Mouse (Mus musculus) activated CD4-positive, CD25-positive, alpha-beta regulatory T cell, adult 9 weeks (primary cell): ENCODE data around the gene Fbxw27. TPM values are rescaled to one million over a fixed set of nuclear protein-coding genes. Genes with fewer than 3 reads are reported as not detected.

Experiments used
- polyA plus RNA-seq: library from polyadenylated mRNA; unstranded; fragments of 100-300 nt; shearing (Covaris generic); gene quantifications from one replicate; pipeline ENCODE4 v1.2.1, GENCODE M21; 2017

Gene Fbxw27
- polyA plus RNA-seq, result not detected

DNA sequence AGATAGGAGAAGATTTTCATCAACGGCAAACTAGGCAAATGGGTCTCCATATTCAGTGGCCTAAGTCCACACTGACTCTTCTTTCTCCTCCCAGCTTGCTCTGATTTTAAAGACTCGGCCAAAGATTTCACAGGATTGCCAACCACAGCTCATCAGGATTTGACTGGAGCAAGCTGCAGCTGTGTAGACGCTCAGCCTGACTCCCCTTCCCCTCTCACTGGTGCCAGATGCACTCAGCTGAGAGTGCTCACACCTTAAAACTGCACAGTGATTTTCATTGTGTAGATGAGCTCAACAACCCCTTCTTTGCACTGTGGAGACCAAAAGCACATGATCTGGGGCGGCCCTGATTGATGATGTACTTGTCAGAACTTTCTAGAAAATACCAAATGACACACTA is at the start of gene Fbxw27:
Gene Fbxw27 (minus strand): TSS at position 101 of the 400 bp plus-strand sequence.

DNA sequence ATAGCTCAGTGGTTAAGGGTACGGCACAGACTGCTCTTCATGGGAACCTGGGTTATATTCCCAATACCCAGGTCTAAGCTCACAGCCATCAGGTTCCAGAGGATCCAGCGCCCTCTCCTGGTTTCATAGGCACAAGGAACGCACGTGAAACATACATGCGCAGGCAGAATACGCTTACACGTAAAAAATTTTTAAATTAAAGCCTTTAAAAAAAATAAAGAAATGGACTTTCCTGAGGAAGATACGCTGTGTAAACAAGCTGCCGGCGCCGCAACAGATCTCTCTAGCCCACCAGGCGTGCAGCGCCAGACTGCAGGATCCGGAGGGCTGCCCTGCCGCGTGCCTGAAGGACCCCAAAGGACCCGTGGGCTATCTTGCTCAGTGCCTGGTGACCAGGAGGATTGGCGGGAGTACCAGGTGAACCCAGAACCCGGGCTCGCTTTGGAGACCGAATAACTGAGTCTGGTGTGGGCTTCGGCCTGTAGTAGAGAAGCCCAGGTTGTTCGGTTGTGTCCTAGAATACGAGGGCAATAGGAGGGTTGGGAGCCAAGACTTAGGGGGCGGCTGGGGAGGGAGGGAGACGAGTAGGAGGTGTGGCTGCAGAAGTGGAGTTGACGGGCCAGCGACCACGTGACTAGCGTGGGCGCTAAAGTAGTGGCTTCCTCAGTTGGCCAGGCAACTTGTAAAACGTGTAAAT is 42.1 kb upstream of the Fbxw27 start, which contains the start of gene Nme6:
Gene Nme6 (plus strand): TSS at position 359 of the 697 bp plus-strand sequence.

DNA sequence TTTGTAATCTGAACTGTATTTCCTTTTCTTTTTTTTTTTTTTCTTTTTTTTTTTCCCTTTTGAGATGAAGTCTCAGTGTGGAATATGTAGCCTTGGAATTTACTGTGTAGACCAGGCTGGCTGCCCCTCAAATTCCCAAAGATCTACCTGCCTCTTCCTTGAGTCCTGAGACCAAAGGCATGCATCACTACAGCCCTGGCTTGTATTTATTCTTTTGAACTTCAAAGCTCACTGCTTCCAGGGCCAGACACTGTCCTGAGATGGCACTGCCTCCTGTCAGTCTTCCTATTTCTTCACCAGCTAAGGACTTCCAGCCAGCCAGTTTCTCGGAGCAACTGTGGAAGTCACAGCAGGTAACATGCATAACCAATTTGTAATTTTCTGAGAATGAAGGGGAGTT is 21.5 kb upstream of the Fbxw27 start, which contains the start of gene Spink8:
Gene Spink8 (plus strand): TSS at position 301 of the 400 bp plus-strand sequence.

DNA sequence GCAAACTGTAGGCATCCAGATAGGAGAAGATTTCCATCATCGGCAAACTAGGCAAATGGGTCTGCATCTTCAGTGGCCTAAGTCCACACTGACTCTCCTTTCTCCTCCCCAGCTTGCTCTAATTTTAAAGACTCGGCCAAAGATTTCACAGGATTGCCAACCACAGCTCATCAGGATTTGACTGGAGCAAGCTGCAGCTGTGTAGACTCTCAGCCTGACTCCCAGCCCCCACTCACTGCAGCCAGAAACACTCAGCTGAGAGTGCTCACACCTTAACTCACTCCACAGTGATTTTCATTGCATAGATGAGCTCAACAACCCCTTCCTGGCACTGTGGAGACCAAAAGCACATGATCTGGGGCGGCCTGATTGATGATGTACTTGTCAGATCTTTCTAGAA is 44.5 kb downstream of the Fbxw27 start, which contains the start of gene Fbxw26:
Gene Fbxw26 (minus strand): TSS at position 101 of the 400 bp plus-strand sequence.

Other genes starting within 250 kb of the Fbxw27 start
- not detected for gene Fbxw15, start 222.4 kb downstream of the Fbxw27 start, polyA plus RNA-seq
- not detected for gene Fbxw24, start 164.6 kb downstream of the Fbxw27 start, polyA plus RNA-seq
- not detected for gene Fbxw25, start 126.0 kb downstream of the Fbxw27 start, polyA plus RNA-seq
- gene Fbxw18, start 88.0 kb downstream of the Fbxw27 start, polyA plus RNA-seq, result not detected
- gene Fbxw26, start 44.6 kb downstream of the Fbxw27 start, polyA plus RNA-seq, result not detected
- not detected for gene Spink8, start 21.6 kb upstream of the Fbxw27 start, polyA plus RNA-seq
- 11.1 TPM for gene Nme6, start 42.1 kb upstream of the Fbxw27 start, polyA plus RNA-seq
- gene Camp, start 58.9 kb upstream of the Fbxw27 start, polyA plus RNA-seq, result not detected
- gene Cdc25a, start 84.9 kb upstream of the Fbxw27 start, polyA plus RNA-seq, result 10.7 TPM
- gene Map4, start 140.8 kb upstream of the Fbxw27 start, polyA plus RNA-seq, result 84.7 TPM